Mouse (Mus musculus): ENCODE data around the gene Ctnnbip1. TPM values are rescaled to one million over a fixed set of nuclear protein-coding genes. Genes with fewer than 3 reads are reported as not detected.

Gene Ctnnbip1
- polyA plus RNA-seq, 1 experiment from 2014 or later, result 34.7 TPM

GRCm38 (mm10) chr4:149498901-149499300 is 19.1 kb upstream of the Ctnnbip1 start:
- no peak overlapping the region for H3K9ac ChIP-seq
- 80% methylated on average over 8 of the region's 8 CpGs for WGBS
- no peak overlapping the region for H3K4me2 ChIP-seq
- H3K27ac ChIP-seq, result no peak overlapping the region
- H3K9me3 ChIP-seq (replicated peaks), result no peaks in the 10 kb centered on the region
- H3K36me3 ChIP-seq, result peaks cover 50% of the 10 kb centered on the region
- no peak overlapping the region for H3K4me3 ChIP-seq
- ATAC-seq (replicated peaks; ENCODE audit: insufficient number of reproducible peaks, insufficient read depth, low FRiP score, low read depth), result no peak
- H3K27me3 ChIP-seq, result no peaks in the 10 kb centered on the region
- no peaks in the 10 kb centered on the region for H3K4me1 ChIP-seq (replicated peaks)

- ATAC-seq (replicated peaks; ENCODE audit: insufficient number of reproducible peaks, insufficient read depth, low FRiP score, low read depth), result no peak
- Histone ChIP-seq H3K9ac (no peak overlapping the region), H3K27ac (no peak overlapping the region), H3K4me3 (no peak overlapping the region), H3K4me1 (replicated peaks) (no peaks in the 10 kb centered on the region), H3K4me2 (no peak overlapping the region), H3K9me3 (replicated peaks) (no peaks in the 10 kb centered on the region), H3K27me3 (no peaks in the 10 kb centered on the region), H3K36me3 (peaks cover 41% of the 10 kb centered on the region)
- 74% methylated on average over 5 of the region's 5 CpGs for WGBS
Observed at GRCm38 (mm10) chr4:149499790-149500189, 18.2 kb upstream of the Ctnnbip1 start.

- Histone ChIP-seq H3K9me3 (replicated peaks) (no peaks in the 10 kb centered on the region), H3K27ac (no peak overlapping the region), H3K36me3 (peaks cover 8% of the 10 kb centered on the region), H3K4me3 (no peak overlapping the region), H3K4me1 (replicated peaks) (no peaks in the 10 kb centered on the region), H3K9ac (no peak overlapping the region), H3K4me2 (no peak overlapping the region), H3K27me3 (no peaks in the 10 kb centered on the region)
- 78% methylated on average over 5 of the region's 5 CpGs for WGBS
- ATAC-seq (replicated peaks; ENCODE audit: insufficient number of reproducible peaks, insufficient read depth, low FRiP score, low read depth), result no peak
Observed at GRCm38 (mm10) chr4:149504363-149504762, 13.7 kb upstream of the Ctnnbip1 start.

- H3K36me3 ChIP-seq, result peaks cover 8% of the 10 kb centered on the region
- no peak overlapping the region for H3K4me2 ChIP-seq
- 43% methylated on average over 3 of the region's 3 CpGs for WGBS
- H3K4me1 ChIP-seq (replicated peaks), result no peaks in the 10 kb centered on the region
- no peaks in the 10 kb centered on the region for H3K27me3 ChIP-seq
- H3K4me3 ChIP-seq, result no peak overlapping the region
- no peak for ATAC-seq (replicated peaks; ENCODE audit: insufficient number of reproducible peaks, insufficient read depth, low FRiP score, low read depth)
- H3K9me3 ChIP-seq (replicated peaks), result no peaks in the 10 kb centered on the region
- no peak overlapping the region for H3K9ac ChIP-seq
- no peak overlapping the region for H3K27ac ChIP-seq
Observed at GRCm38 (mm10) chr4:149504858-149505257, 13.2 kb upstream of the Ctnnbip1 start.

- no peaks in the 10 kb centered on the region for H3K27me3 ChIP-seq
- no peaks in the 10 kb centered on the region for H3K4me1 ChIP-seq (replicated peaks)
- H3K4me2 ChIP-seq, result no peak overlapping the region
- H3K9ac ChIP-seq, result no peak overlapping the region
- peaks cover 3% of the 10 kb centered on the region; the same call in 1 of the 2 replicates for H3K36me3 ChIP-seq
- no peak overlapping the region for H3K27ac ChIP-seq
- ATAC-seq (replicated peaks; ENCODE audit: insufficient number of reproducible peaks, insufficient read depth, low FRiP score, low read depth), result no peak
- 70% methylated on average over 14 of the region's 15 CpGs for WGBS
- no peaks in the 10 kb centered on the region for H3K9me3 ChIP-seq (replicated peaks)
- H3K4me3 ChIP-seq, result no peak overlapping the region
Observed at GRCm38 (mm10) chr4:149505261-149505967, 12.6 kb upstream of the Ctnnbip1 start.

- ATAC-seq (replicated peaks; ENCODE audit: insufficient number of reproducible peaks, insufficient read depth, low FRiP score, low read depth), result no peak
- Histone ChIP-seq H3K27me3 (no peaks in the 10 kb centered on the region), H3K4me3 (no peak overlapping the region), H3K9me3 (replicated peaks) (no peaks in the 10 kb centered on the region), H3K4me1 (replicated peaks) (no peaks in the 10 kb centered on the region), H3K36me3 (no peaks in the 10 kb centered on the region), H3K27ac (no peak overlapping the region), H3K4me2 (no peak overlapping the region), H3K9ac (no peak overlapping the region)
- WGBS, result 75% methylated on average over 3 of the region's 3 CpGs
Observed at GRCm38 (mm10) chr4:149506904-149507303, 11.1 kb upstream of the Ctnnbip1 start.

- 52% methylated on average over 6 of the region's 6 CpGs for WGBS
- no peak overlapping the region for H3K27ac ChIP-seq
- H3K4me1 ChIP-seq (replicated peaks), result no peaks in the 10 kb centered on the region
- no peak overlapping the region for H3K4me2 ChIP-seq
- no peak overlapping the region for H3K9ac ChIP-seq
- H3K4me3 ChIP-seq, result no peak overlapping the region
- H3K9me3 ChIP-seq (replicated peaks), result no peaks in the 10 kb centered on the region
- no peaks in the 10 kb centered on the region for H3K36me3 ChIP-seq
- no peaks in the 10 kb centered on the region for H3K27me3 ChIP-seq
- ATAC-seq (replicated peaks; ENCODE audit: insufficient number of reproducible peaks, insufficient read depth, low FRiP score, low read depth), result no peak
Observed at GRCm38 (mm10) chr4:149511221-149511646, 6.8 kb upstream of the Ctnnbip1 start.

GRCm38 (mm10) chr4:149512072-149512471 is 6.0 kb upstream of the Ctnnbip1 start:
- WGBS, result 63% methylated on average over 7 of the region's 7 CpGs
- Histone ChIP-seq H3K4me3 (no peak overlapping the region), H3K9ac (no peak overlapping the region)

GRCm38 (mm10) chr4:149515706-149516105 is 2.3 kb upstream of the Ctnnbip1 start:
- no peaks in the 10 kb centered on the region for H3K27me3 ChIP-seq
- peaks cover 13% of the 10 kb centered on the region for H3K4me1 ChIP-seq (replicated peaks)
- no peaks in the 10 kb centered on the region for H3K9me3 ChIP-seq (replicated peaks)
- no peak for ATAC-seq (replicated peaks; ENCODE audit: insufficient number of reproducible peaks, insufficient read depth, low FRiP score, low read depth)
- no peak overlapping the region for H3K9ac ChIP-seq
- H3K27ac ChIP-seq, result no peak overlapping the region
- WGBS, result 89% methylated on average over 5 of the region's 5 CpGs
- H3K4me3 ChIP-seq, result no peak overlapping the region
- H3K36me3 ChIP-seq, result no peaks in the 10 kb centered on the region
- H3K4me2 ChIP-seq, result no peak overlapping the region

More at GRCm38 (mm10) chr4:149512072-149512471, 6.0 kb upstream of the Ctnnbip1 start:
- no peak overlapping the region for H3K27ac ChIP-seq
- ATAC-seq (replicated peaks; ENCODE audit: insufficient number of reproducible peaks, insufficient read depth, low FRiP score, low read depth), result no peak
- no peaks in the 10 kb centered on the region for H3K36me3 ChIP-seq
- H3K4me2 ChIP-seq, result no peak overlapping the region
- H3K4me1 ChIP-seq (replicated peaks), result no peaks in the 10 kb centered on the region
- no peaks in the 10 kb centered on the region for H3K27me3 ChIP-seq
- no peaks in the 10 kb centered on the region for H3K9me3 ChIP-seq (replicated peaks)

- H3K9ac ChIP-seq, result peak overlapping the region; percentile 88
- H3K4me3 ChIP-seq, result peak overlapping the region; percentile 91
- no peaks in the 10 kb centered on the region for H3K9me3 ChIP-seq (replicated peaks)
- 5% methylated on average over 49 of the region's 52 CpGs for WGBS
- ATAC-seq (replicated peaks; ENCODE audit: insufficient number of reproducible peaks, insufficient read depth, low FRiP score, low read depth), result no peak
- H3K27ac ChIP-seq, result peak overlapping the region; percentile 69
- peak overlapping the region; percentile 97 for H3K4me2 ChIP-seq
- H3K4me1 ChIP-seq (replicated peaks), result peaks cover 21% of the 10 kb centered on the region
- H3K27me3 ChIP-seq, result no peaks in the 10 kb centered on the region
- no peaks in the 10 kb centered on the region for H3K36me3 ChIP-seq
Observed at GRCm38 (mm10) chr4:149518351-149519220, 550 bp downstream of the Ctnnbip1 start.

GRCm38 (mm10) chr4:149521258-149521657 is 3.2 kb downstream of the Ctnnbip1 start:
- no peaks in the 10 kb centered on the region for H3K36me3 ChIP-seq
- H3K4me1 ChIP-seq (replicated peaks), result peaks cover 40% of the 10 kb centered on the region
- H3K9ac ChIP-seq, result no peak overlapping the region
- WGBS, result 68% methylated on average over 10 of the region's 10 CpGs
- ATAC-seq (replicated peaks; ENCODE audit: insufficient number of reproducible peaks, insufficient read depth, low FRiP score, low read depth), result no peak
- no peak overlapping the region for H3K4me3 ChIP-seq
- no peaks in the 10 kb centered on the region for H3K27me3 ChIP-seq
- H3K9me3 ChIP-seq (replicated peaks), result no peaks in the 10 kb centered on the region
- no peak overlapping the region for H3K27ac ChIP-seq
- H3K4me2 ChIP-seq, result no peak overlapping the region
